Mouse (Mus musculus): Measurements from ENCODE around the gene Poc1b.

- TF ChIP-seq CTCF (IDR thresholded peaks at IDR 0.05; ENCODE audit: low read depth, low read length) (no peak), POLR2AphosphoS5 (IDR thresholded peaks at IDR 0.05; ENCODE audit: insufficient replicate concordance, low read depth, low read length) (no peak), TAL1 (conservative IDR thresholded peaks at IDR 0.05; ENCODE audit: low read depth, low read length) (no peak)
These were observed 125.8 kb downstream of the Poc1b start for GRCm38 (mm10) chr10:99232518-99233227.

Data from G1E (cell line).